Mouse (Mus musculus): Measurements from ENCODE around the gene Arcn1. TPM values are rescaled to one million over a fixed set of nuclear protein-coding genes. Genes with fewer than 3 reads are reported as not detected.
"Not testable (repeated sequence)": the region's sequence is repeated elsewhere in the genome, so short reads cannot be mapped to it uniquely, and the experiment has no call there.

The Arcn1 gene
- polyA plus RNA-seq, 1 experiment from 2014 or later = 193 TPM

DNA sequence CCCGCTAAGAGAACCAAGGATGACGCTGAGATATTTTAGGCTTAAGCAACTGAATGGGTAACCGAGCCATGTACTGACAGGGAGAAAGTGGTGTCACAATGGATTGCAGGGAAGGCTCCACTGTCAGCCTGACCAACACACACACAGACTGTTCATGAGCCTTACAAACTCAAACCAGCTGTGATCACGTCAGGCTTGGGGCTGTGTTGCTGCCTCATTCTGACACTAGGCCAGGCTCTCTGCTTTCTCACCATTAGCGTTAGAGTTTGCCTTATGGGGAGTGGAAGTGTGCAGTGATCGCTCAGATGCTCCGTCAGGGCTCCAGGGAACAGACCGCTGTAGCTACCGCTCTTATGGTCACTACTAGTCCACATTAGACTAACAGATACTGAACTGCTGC, 25.2 kb upstream of the Arcn1 start:
- no peaks in the 10 kb centered on the region for H3K9me3 ChIP-seq (replicated peaks)
- H3K36me3 ChIP-seq = peaks cover 48% of the 10 kb centered on the region
- DNase-seq (ENCODE audit: low spot score) = no peak
- no peaks in the 10 kb centered on the region; the same call in 1 of the 2 replicates for H3K4me1 ChIP-seq
- H3K27me3 ChIP-seq (ENCODE audit: low read depth, poor library complexity, severe bottlenecking) = peaks cover 14% of the 10 kb centered on the region
- WGBS = 64% methylated on average over 9 of the region's 9 CpGs
- no peak overlapping the region for H3K4me3 ChIP-seq
- H3K27ac ChIP-seq = no peak overlapping the region

DNA sequence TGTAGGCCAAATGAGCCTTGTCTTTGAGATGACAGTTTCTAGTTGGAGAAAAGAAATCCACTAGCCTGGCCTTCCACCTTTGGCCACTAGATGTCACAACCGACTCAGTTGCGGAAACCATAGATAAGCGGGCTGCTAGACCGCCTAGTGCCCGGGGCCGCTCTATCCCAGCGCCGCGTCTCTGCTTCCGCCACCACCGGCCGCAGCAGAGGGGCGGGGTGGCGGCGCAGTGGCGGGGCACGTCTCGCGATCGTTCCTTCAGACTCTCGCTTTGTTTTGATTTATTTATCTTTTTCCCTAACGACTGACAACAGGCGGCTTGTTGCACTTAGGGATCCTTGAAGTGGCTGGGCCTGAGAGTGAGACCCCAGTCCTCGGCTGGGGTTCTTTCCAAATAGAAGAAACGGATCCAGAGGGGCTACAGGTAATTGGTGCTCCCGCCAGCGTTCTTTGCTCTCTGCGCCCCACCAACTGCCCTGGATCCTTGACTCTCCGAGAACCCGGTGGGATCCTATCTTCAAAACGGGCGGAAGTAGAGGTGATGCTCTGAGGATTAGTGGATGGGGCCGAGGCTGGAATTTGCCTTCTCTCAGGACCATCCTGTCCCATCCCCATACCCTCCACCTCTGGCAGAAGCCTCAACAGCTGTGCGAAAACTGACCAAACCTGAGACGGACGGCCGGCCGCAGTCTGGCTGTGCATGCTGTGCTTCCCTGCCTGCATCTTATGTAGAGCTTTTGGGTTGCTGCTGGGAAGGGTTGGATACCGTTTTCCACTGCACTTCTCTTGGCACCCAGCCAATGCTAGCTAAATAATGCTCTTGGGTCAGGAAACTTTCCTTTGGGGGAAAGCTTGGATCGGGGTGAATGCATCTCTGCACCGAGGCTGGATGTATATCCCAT, 5.4 kb upstream of the Arcn1 start:
- H3K9me3 ChIP-seq (replicated peaks) = no peaks in the 10 kb centered on the region
- peak; percentile 94 for DNase-seq (ENCODE audit: low spot score)
- H3K27ac ChIP-seq = peak overlapping the region; percentile 92
- H3K4me1 ChIP-seq = peaks cover 5% of the 10 kb centered on the region
- H3K27me3 ChIP-seq (ENCODE audit: low read depth, poor library complexity, severe bottlenecking) = no peaks in the 10 kb centered on the region
- under 1% methylated on average over 41 of the region's 41 CpGs for WGBS
- H3K4me3 ChIP-seq = peak overlapping the region; percentile 85
- H3K36me3 ChIP-seq = peaks cover 22% of the 10 kb centered on the region

DNA sequence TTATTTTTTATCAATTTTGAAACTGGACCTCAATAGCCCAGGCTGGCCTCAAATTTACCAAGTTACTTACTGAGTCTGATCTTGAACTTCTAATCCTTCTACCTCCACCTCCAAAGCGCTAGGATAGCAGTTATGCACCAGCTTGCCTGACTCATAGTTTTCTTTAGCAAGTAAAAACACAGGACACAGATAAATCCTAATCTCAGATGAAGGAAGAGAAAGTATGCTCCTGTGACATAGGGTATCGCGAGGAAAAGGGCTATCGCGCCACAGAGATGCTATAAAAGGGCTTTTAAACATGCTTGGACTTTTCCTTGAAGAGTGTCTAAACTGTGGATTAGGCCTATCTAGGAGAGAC, 4.7 kb upstream of the Arcn1 start:
- Histone ChIP-seq H3K36me3 (peaks cover 22% of the 10 kb centered on the region), H3K27me3 (ENCODE audit: low read depth, poor library complexity, severe bottlenecking) (no peaks in the 10 kb centered on the region), H3K27ac (peak overlapping the region; percentile 92; the same call in 1 of the 2 replicates), H3K4me1 (peaks cover 5% of the 10 kb centered on the region), H3K9me3 (replicated peaks) (no peaks in the 10 kb centered on the region), H3K4me3 (peak overlapping the region; percentile 85)
- DNase-seq (ENCODE audit: low spot score) = no peak
- WGBS = 22% methylated on average over 5 of the region's 5 CpGs

DNA sequence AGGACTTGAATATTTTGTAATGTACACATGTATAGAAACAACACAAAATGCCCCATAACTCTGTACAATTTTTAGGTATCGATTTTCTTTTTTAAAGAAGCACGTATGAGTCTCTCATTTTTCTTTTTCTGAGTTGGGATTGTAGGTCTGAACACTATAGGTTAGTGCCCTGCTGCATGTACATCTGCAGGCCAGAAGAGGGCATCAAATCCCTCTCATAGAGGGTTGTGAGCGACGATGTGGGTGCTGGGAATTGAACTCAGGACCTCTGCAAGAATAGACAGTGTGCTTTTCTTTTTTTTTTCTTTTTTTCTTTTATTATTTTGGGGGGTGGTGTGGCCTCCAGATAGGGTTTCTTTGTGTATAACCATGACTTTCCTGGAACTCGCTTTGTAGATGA, 3.7 kb upstream of the Arcn1 start:
- no peak overlapping the region for H3K27ac ChIP-seq
- no peaks in the 10 kb centered on the region for H3K27me3 ChIP-seq (ENCODE audit: low read depth, poor library complexity, severe bottlenecking)
- 91% methylated on average over 5 of the region's 5 CpGs for WGBS
- peaks cover 18% of the 10 kb centered on the region for H3K36me3 ChIP-seq
- peaks cover 10% of the 10 kb centered on the region for H3K4me1 ChIP-seq
- no peak overlapping the region for H3K4me3 ChIP-seq
- no peaks in the 10 kb centered on the region for H3K9me3 ChIP-seq (replicated peaks)
- DNase-seq (ENCODE audit: low spot score) = no peak

DNA sequence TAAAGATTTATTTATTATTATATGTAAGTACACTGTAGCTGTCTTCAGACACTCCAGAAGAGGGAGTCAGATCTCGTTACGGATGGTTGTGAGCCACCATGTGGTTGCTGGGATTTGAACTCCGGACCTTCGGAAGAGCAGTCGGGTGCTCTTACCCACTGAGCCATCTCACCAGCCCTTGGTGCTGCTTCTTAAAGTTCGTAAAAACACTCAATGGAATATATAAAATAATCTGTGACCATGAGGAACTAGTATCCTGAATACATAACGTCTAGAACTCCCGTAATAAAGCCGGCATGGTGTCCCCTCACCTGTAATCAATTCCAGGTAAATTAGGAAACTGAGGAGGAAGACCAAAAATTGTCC, 367 bp upstream of the Arcn1 start:
- DNase-seq (ENCODE audit: low spot score); H3K27me3 ChIP-seq (ENCODE audit: low read depth, poor library complexity, severe bottlenecking); H3K36me3 ChIP-seq; H3K9me3 ChIP-seq (replicated peaks): not testable (repeated sequence)
- Histone ChIP-seq H3K4me3 (peak overlapping the region; percentile 83), H3K4me1 (peaks cover 11% of the 10 kb centered on the region), H3K27ac (0 out of 2 replicates have a peak overlapping the region, but pooled peaks have one; percentile 19)
- WGBS = 47% methylated on average over 7 of the region's 9 CpGs

DNA sequence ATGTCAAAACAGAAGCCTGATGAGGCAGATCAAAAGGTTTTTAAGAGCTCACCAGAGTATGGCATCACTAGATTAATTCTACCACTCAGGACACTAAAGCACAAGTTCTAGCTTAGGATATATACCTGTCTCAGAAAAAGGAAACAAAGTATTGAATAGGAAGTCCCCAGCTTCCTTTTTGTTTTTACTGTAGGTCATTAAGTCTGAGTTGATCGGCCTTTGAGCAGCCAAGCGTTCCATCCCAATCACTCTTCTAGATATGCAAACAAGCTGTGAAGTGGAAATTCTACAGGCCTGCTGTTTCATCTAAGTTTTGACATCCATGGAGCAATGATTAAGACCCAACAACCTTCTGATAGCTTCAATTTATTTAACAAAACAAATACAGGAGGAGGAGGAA, 6.8 kb downstream of the Arcn1 start:
- Histone ChIP-seq H3K4me1 (peaks cover 2% of the 10 kb centered on the region; the same call in 1 of the 2 replicates), H3K4me3 (no peak overlapping the region), H3K36me3 (peaks cover 61% of the 10 kb centered on the region), H3K9me3 (replicated peaks) (no peaks in the 10 kb centered on the region), H3K27ac (no peak overlapping the region), H3K27me3 (ENCODE audit: low read depth, poor library complexity, severe bottlenecking) (no peaks in the 10 kb centered on the region)
- 93% methylated on average over 2 of the region's 2 CpGs for WGBS
- no peak for DNase-seq (ENCODE audit: low spot score)

DNA sequence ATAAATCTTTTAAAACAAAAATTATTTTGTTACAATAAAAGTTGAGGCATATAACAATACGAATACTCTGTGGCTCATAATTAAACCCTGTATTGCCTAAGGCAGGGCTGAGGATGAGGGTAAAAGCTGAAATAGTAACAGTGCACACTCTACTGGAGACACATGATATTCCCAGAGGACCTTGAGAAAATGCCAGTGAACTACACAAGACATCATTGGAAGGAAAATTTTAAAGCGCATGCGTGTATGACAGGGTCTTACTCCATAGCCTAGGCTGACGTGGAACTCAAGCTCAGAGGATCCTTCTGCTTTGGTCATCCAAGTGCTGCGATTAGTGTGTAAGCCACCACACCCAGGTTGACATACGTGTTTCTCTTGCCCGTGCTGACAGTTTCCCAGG, 19.2 kb downstream of the Arcn1 start:
- Histone ChIP-seq H3K4me1 (no peaks in the 10 kb centered on the region), H3K27ac (no peak overlapping the region), H3K4me3 (no peak overlapping the region), H3K36me3 (peaks cover 100% of the 10 kb centered on the region), H3K27me3 (ENCODE audit: low read depth, poor library complexity, severe bottlenecking) (no peaks in the 10 kb centered on the region), H3K9me3 (replicated peaks) (no peaks in the 10 kb centered on the region)
- WGBS = 96% methylated on average over 7 of the region's 7 CpGs
- DNase-seq (ENCODE audit: low spot score) = no peak

DNA sequence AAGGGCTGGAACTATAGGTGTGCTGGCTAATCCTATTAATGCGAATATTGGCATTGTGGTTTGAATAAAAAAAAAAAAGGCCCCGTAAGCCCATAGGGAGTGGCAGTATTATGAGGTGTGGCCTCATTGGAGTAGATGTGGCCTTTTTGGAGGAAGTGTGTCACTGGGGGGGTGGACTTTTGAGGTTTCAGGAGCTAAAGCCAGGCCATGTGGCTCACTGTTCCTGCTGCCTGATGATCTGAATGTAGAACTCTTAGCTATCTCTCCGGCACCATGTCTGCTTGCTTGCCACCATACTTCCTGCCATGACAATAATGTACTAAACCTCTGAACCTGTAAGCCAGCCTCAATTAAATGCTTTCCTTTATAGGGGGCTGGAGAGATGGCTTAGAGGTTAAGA, 20.3 kb downstream of the Arcn1 start:
- no peak overlapping the region for H3K27ac ChIP-seq
- H3K36me3 ChIP-seq = peaks cover 100% of the 10 kb centered on the region
- no peaks in the 10 kb centered on the region for H3K4me1 ChIP-seq
- H3K27me3 ChIP-seq (ENCODE audit: low read depth, poor library complexity, severe bottlenecking) = no peaks in the 10 kb centered on the region
- no peaks in the 10 kb centered on the region for H3K9me3 ChIP-seq (replicated peaks)
- no peak overlapping the region for H3K4me3 ChIP-seq
- WGBS = 93% methylated on average over 3 of the region's 3 CpGs
- no peak for DNase-seq (ENCODE audit: low spot score)

DNA sequence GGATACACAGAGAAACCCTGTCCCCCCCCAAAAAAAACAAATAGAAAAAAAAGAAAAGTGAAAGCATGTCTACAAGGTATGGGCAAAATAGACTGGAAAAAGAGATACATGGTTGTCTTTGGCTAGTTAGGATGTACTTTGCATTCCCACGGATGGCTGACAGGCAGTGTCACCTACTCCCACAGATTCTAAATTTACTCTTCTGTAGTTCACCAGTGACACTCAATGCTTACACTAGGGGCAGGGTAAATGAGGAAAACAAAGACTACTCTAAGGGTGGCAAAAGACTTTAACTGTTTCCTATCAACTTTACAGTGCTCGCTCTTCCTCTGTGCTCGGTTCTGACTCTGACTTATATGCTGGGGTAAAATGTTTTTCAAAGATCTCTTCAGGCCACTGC, 21.0 kb downstream of the Arcn1 start:
- Histone ChIP-seq H3K27ac (no peak overlapping the region), H3K4me3 (no peak overlapping the region), H3K36me3 (peaks cover 99% of the 10 kb centered on the region), H3K9me3 (replicated peaks) (no peaks in the 10 kb centered on the region), H3K27me3 (ENCODE audit: low read depth, poor library complexity, severe bottlenecking) (no peaks in the 10 kb centered on the region), H3K4me1 (no peaks in the 10 kb centered on the region)
- DNase-seq (ENCODE audit: low spot score) = no peak
- 94% methylated on average over 3 of the region's 3 CpGs for WGBS

DNA sequence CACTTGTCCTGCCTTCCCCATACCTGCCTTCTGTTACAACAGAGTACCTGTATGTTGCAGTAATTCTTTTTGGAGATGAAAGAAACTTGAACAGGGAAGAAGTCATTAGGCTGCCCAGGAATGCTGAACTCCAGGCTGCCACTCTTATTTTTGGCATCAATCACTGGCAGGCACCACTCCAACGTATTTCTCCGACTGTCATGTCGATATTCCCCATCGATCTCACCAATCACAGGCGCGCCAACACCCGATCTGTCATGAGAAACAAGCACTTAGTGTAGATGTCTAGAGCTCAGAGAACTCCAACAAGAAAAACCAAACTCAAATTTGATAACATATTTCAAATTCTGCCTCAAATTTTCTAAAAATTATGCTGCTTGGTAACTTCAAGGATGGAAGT, 22.3 kb downstream of the Arcn1 start:
- Histone ChIP-seq H3K27ac (no peak overlapping the region), H3K4me1 (no peaks in the 10 kb centered on the region), H3K27me3 (ENCODE audit: low read depth, poor library complexity, severe bottlenecking) (no peaks in the 10 kb centered on the region), H3K4me3 (no peak overlapping the region), H3K36me3 (peaks cover 95% of the 10 kb centered on the region), H3K9me3 (replicated peaks) (no peaks in the 10 kb centered on the region)
- no peak for DNase-seq (ENCODE audit: low spot score)
- WGBS = 94% methylated on average over 7 of the region's 7 CpGs

DNA sequence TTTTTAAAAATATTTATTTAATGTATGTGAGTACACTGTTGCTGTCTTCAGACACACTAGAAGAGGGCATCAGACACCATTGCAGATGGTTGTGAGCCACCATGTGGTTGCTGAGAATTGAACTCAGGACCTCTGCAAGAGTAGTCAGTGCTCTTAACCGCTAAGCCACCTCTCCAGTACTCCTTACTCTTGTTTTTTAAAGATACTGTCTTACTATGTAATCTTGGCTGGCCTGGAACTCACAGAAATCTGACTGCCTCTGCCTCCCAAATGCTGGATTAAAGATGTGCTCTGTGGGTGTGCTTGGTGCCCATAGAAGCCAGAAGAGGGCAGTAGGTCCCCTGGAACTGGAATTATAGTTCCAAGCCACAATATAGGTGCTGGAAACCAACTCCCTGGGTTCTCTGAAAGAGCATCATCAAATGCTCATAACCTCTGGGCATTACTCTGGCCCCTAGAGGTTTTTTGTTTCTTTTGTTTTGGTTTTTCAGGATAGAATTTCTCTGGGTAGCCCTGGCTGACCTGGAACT, 26.9 kb downstream of the Arcn1 start:
- Histone ChIP-seq H3K9me3 (replicated peaks) (no peaks in the 10 kb centered on the region), H3K4me3 (no peak overlapping the region), H3K4me1 (peaks cover 23% of the 10 kb centered on the region), H3K27me3 (ENCODE audit: low read depth, poor library complexity, severe bottlenecking) (peaks cover 7% of the 10 kb centered on the region; the same call in 1 of the 2 replicates), H3K27ac (no peak overlapping the region), H3K36me3 (peaks cover 49% of the 10 kb centered on the region)
- no peak for DNase-seq (ENCODE audit: low spot score)
- whole genome bisulfite sequencing = 75% methylated on average over 1 of the region's 1 CpGs

DNA sequence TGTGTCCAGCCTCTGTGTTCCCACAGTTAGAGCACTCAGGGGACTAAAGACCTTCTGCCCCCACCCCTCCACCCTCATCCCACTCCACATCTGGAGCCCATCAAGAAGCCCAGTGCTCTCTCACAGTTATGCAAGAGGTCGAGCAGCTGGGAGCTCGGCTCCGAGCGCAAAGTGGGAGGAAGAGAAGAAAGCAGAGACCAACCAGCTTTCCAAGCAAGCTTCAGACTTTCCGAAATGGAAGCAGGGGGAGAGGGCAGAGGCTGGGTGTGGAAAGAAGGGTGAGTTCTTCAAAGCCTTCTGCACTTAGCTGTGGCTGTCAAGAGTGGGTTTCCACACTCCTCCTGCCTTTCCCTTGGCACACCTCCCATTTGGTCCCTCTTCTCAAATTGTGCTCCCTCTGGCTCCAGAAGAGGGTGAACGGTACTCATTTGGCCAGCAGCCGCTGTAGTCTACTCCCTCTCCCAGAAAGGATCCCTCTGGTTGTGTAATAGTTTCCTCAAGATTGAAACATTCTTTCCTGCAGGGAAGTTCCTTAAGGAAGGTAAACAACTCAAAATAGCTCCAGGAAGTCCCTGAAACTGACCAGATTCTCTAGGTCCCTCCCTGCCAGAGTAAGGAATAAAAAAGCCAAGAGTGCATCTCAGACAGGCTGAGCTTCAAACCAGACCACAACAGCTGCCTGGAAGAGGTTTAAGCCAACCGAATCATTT, 30.2 kb downstream of the Arcn1 start:
- H3K36me3 ChIP-seq = peaks cover 15% of the 10 kb centered on the region
- peaks cover 28% of the 10 kb centered on the region for H3K27me3 ChIP-seq (ENCODE audit: low read depth, poor library complexity, severe bottlenecking)
- WGBS = 29% methylated on average over 8 of the region's 8 CpGs
- H3K4me3 ChIP-seq = peak overlapping the region; percentile 26
- H3K9me3 ChIP-seq (replicated peaks) = no peaks in the 10 kb centered on the region
- H3K4me1 ChIP-seq = peaks cover 54% of the 10 kb centered on the region
- peak; percentile 78 for DNase-seq (ENCODE audit: low spot score)
- peak overlapping the region; percentile 76 for H3K27ac ChIP-seq

DNA sequence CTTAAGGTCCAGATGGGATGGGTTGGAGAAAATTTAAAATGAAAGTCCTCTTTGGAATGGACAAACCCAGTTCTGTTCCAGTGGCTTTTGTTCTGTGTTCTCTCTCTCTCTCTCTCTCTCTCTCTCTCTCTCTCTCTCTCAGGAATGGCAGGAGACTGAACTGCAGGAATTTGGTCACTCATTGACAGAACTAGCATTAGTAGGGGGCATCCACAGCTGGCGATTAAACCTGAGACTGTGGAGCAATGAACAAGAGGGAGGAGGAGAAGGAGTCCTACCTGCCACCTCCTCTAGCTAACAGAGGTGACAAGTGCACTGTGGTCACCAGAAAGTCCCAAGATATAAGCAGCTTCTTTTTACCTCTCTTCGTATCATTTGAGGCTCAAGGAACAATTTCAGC, 31.3 kb downstream of the Arcn1 start:
- 73% methylated on average over 2 of the region's 2 CpGs for WGBS
- Histone ChIP-seq H3K27me3 (ENCODE audit: low read depth, poor library complexity, severe bottlenecking) (peaks cover 35% of the 10 kb centered on the region), H3K36me3 (peaks cover 6% of the 10 kb centered on the region), H3K4me1 (peaks cover 54% of the 10 kb centered on the region), H3K4me3 (no peak overlapping the region), H3K27ac (peak overlapping the region; percentile 88), H3K9me3 (replicated peaks) (no peaks in the 10 kb centered on the region)
- no peak for DNase-seq (ENCODE audit: low spot score)
